In the genomic region with DNA sequence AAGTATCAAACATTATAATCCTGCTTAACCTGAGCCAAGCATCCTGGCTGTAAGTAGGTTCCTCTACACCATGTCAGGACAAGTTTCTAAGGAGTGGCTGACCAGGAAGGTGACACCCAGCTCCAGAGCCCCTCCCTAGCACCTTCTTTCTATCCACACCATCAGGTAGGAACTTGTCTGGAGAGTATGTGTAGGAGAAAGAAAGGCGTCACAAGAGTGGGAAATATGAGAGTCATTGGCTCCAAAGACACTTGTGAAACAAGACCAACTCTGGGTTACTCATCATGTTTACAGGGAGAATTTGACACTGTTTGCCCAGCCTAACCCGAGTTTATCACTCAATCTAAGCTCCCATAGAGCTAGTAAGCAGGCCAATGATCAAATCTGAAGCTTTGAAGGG, we compare ENCODE assay signal across 20 mouse cellular contexts. TPM values are rescaled to one million over a fixed set of nuclear protein-coding genes. Genes with fewer than 3 reads are reported as not detected.
"Had no signal": no experiment of that assay in that cellular context is flagged by ENCODE, and none has a peak within 500 bp of the region (broad histone marks: within the 10 kb centered on the region; RNA-seq: fewer than 3 reads in every experiment).

No protein-coding gene starts in this region.

- H3K27me3 ChIP-seq: intestine, embryonic 15.5 days; limb, embryonic 12.5 days; neural tube, embryonic 15.5 days had no signal

- H3K4me3 ChIP-seq: intestine, embryonic 15.5 days; left cerebral cortex, adult 2 months; limb, embryonic 12.5 days; myocyte; neural tube, embryonic 15.5 days had no signal

- H3K4me1 ChIP-seq: intestine, embryonic 15.5 days; limb, embryonic 12.5 days; neural tube, embryonic 15.5 days had no signal

- H3K9ac ChIP-seq: intestine, embryonic 15.5 days; limb, embryonic 12.5 days; liver, embryonic 14.5 days; neural tube, embryonic 15.5 days had no signal

- DNase-seq: kidney, adult 18-20 months; kidney, postnatal 14 days; lung, adult 2 months; lung, postnatal 14 days; midbrain, embryonic 14.5 days; right cerebral cortex, adult 18-20 months; right cerebral cortex, postnatal 25 days; thymus, adult 18-20 months; thymus, postnatal 14 days had no signal

- H3K9me3 ChIP-seq: intestine, embryonic 15.5 days; neural tube, embryonic 15.5 days had no signal

- H3K36me3 ChIP-seq: intestine, embryonic 15.5 days; limb, embryonic 12.5 days; neural tube, embryonic 15.5 days had no signal

- ATAC-seq: intestine, embryonic 15.5 days had no signal

- H3K27ac ChIP-seq: intestine, embryonic 15.5 days; left cerebral cortex, adult 2 months; limb, embryonic 12.5 days; liver, embryonic 14.5 days; neural tube, embryonic 15.5 days had no signal

- H3K4me2 ChIP-seq: intestine, embryonic 15.5 days; limb, embryonic 12.5 days; neural tube, embryonic 15.5 days had no signal

RNA-seq across cellular contexts. Expression of a gene that starts 36.7 kb away (rescaled TPM):
- total RNA-seq: layer of hippocampus, postnatal 14 days; liver, adult 2 months; megakaryocyte-erythroid progenitor cell, adult 5-6 weeks had no signal
- polyA plus RNA-seq: liver, adult 2 months; liver, embryonic 14.5 days; myocyte; neural tube, embryonic 11.5 days; small intestine, adult 2 months had no signal
